Mouse (Mus musculus): ENCODE measurements around the gene 2410137M14Rik. TPM values are rescaled to one million over a fixed set of nuclear protein-coding genes. Genes with fewer than 3 reads are reported as not detected.
A peak's percentile ranks its signal among the peaks of the same experiment; 100 is the strongest.
"Not testable (repeated sequence)": the region's sequence is repeated elsewhere in the genome, so short reads cannot be mapped to it uniquely, and the experiment has no call there.

Gene 2410137M14Rik
- polyA plus RNA-seq (2014; fragmentation: Nextera tagmentation; extraction: Ambion mirVana), result 0.35 TPM in 1 of 2 replicates, not detected in the other

DNA sequence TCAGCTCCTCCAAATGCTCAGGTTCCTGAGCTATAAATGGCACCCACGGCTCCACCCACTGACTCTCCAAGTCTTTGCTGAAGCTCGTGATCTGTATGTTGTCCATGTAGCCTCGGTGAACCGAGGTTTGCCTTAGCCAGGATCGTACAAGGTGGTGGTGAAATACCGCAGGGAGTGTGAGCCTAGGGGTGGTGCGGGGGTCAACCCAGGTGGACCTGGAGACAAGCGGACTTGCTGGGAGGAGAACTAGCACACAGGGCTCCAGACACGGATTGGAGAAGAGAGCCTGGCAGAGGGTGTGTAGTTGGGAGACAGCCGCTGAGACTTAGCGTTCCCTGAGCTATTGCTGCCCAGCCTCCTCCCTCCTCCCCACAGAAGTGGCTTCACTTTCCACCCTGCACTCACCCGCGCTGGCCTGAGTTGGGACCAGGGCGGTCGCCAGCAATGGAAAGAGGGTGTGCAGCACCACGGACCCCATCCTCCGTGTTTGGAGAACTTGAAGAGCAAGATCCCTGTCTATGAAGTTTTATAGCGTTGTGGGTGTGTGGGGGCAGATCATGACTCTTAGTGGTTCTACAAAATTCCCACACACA is at the start of gene 2410137M14Rik:
Gene 2410137M14Rik (minus strand): TSS at position 17 of the 593 bp plus-strand sequence.
- no peak within 1 kb of the TSS for H3K4me2 ChIP-seq (ENCODE audit: low read length)

DNA sequence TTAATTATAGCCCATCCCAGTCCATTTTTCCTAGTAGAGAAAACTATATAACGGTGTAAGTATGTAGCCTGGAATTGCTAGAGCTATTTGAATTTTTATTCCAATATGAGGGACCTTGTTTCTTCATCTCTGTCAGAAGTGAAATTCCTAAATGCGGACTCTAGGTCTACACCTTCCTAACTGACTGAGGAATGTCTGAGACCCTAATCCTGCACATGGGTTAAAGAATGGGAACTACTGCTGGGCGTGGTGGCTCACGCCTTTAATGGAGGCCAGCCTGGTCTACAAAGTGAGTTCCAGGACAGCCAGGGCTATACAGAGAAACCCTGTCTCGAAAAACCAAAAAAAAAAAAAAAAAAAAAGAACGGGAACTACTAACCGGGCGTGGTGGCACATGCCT is 48.1 kb upstream of the 2410137M14Rik start:
- WGBS, result 57% methylated on average over 8 of the region's 8 CpGs
- Histone ChIP-seq H3K27me3 (replicated peaks; ENCODE audit: control insufficient read depth, insufficient read depth, low read length) (no peaks in the 10 kb centered on the region), H3K4me1 (ENCODE audit: control insufficient read depth, insufficient read depth, low read length) (no peaks in the 10 kb centered on the region), H3K9ac (ENCODE audit: low read length) (peak overlapping the region; percentile 59), H3K4me2 (ENCODE audit: low read length) (peak overlapping the region; percentile 47), H3K4me3 (ENCODE audit: low read depth, low read length) (peak overlapping the region; percentile 34), H3K9me3 (replicated peaks; ENCODE audit: control insufficient read depth, low read length) (no peaks in the 10 kb centered on the region), H3K36me3 (ENCODE audit: control insufficient read depth, insufficient read depth, low read length) (no peaks in the 10 kb centered on the region), H3K27ac (ENCODE audit: low read depth, low read length) (peak overlapping the region; percentile 96)
- DNase-seq (ENCODE audit: low spot score) (no peak), ATAC-seq (peak; percentile 11)

More for the DNA sequence above, at the start of gene 2410137M14Rik:
- 18% methylated on average over 18 of the region's 18 CpGs for WGBS
- ATAC-seq (no peak), DNase-seq (ENCODE audit: low spot score) (no peak)
- Histone ChIP-seq H3K4me3 (ENCODE audit: low read depth, low read length) (no peak within 1 kb of the TSS), H3K36me3 (ENCODE audit: control insufficient read depth, insufficient read depth, low read length) (no peaks in the 10 kb centered on the region), H3K27ac (ENCODE audit: low read depth, low read length) (no peak within 1 kb of the TSS), H3K9ac (ENCODE audit: low read length) (no peak within 1 kb of the TSS), H3K27me3 (replicated peaks; ENCODE audit: control insufficient read depth, insufficient read depth, low read length) (no peaks in the 10 kb centered on the region), H3K9me3 (replicated peaks; ENCODE audit: control insufficient read depth, low read length) (no peaks in the 10 kb centered on the region), H3K4me1 (ENCODE audit: control insufficient read depth, insufficient read depth, low read length) (no peaks in the 10 kb centered on the region)

DNA sequence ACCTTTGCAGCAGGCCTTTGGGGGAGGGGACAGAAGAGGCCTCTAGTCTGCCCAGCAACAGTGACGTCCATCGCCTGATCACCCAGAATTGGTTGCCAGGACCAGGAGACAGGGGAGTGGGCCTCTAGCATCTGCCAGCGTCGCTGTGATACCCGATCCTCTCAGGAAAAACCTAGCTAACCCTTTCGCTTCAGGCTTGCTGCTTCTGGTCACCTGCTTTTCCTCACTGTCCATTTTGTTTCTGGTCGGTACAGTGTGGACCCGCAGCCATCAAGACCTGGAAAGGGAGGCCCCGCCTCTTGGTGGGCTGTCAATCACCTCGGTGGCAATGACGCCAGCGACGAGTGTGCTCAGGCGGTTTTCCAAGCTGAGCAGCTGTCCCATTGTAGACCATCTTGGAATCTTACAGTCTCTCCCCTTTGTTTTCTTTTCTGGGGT is 47.7 kb upstream of the 2410137M14Rik start:
- Histone ChIP-seq H3K9me3 (replicated peaks; ENCODE audit: control insufficient read depth, low read length) (no peaks in the 10 kb centered on the region), H3K27me3 (replicated peaks; ENCODE audit: control insufficient read depth, insufficient read depth, low read length) (no peaks in the 10 kb centered on the region), H3K4me1 (ENCODE audit: control insufficient read depth, insufficient read depth, low read length) (no peaks in the 10 kb centered on the region), H3K27ac (ENCODE audit: low read depth, low read length) (peak overlapping the region; percentile 96), H3K4me3 (ENCODE audit: low read depth, low read length) (peak overlapping the region; percentile 34), H3K4me2 (ENCODE audit: low read length) (peak overlapping the region; percentile 47), H3K9ac (ENCODE audit: low read length) (peak overlapping the region; percentile 59), H3K36me3 (ENCODE audit: control insufficient read depth, insufficient read depth, low read length) (no peaks in the 10 kb centered on the region)
- peak; percentile 99 for DNase-seq (ENCODE audit: low spot score)
- ATAC-seq, result peak; percentile 99
- WGBS, result under 1% methylated on average over 14 of the region's 14 CpGs

- ATAC-seq (peak; percentile 30), DNase-seq (ENCODE audit: low spot score) (peak; percentile 27)
- WGBS, result 3% methylated on average over 10 of the region's 10 CpGs
- Histone ChIP-seq H3K9ac (ENCODE audit: low read length) (peak overlapping the region; percentile 59), H3K4me2 (ENCODE audit: low read length) (peak overlapping the region; percentile 47), H3K4me1 (ENCODE audit: control insufficient read depth, insufficient read depth, low read length) (no peaks in the 10 kb centered on the region), H3K27me3 (replicated peaks; ENCODE audit: control insufficient read depth, insufficient read depth, low read length) (no peaks in the 10 kb centered on the region), H3K36me3 (ENCODE audit: control insufficient read depth, insufficient read depth, low read length) (no peaks in the 10 kb centered on the region), H3K27ac (ENCODE audit: low read depth, low read length) (peak overlapping the region; percentile 96), H3K4me3 (ENCODE audit: low read depth, low read length) (peak overlapping the region; percentile 34), H3K9me3 (replicated peaks; ENCODE audit: control insufficient read depth, low read length) (no peaks in the 10 kb centered on the region)
Observed at GRCm38 (mm10) chr17:37028212-37028611, 47.2 kb upstream of the 2410137M14Rik start.

- Histone ChIP-seq H3K9me3 (replicated peaks; ENCODE audit: control insufficient read depth, low read length) (no peaks in the 10 kb centered on the region), H3K27ac (ENCODE audit: low read depth, low read length) (peak overlapping the region; percentile 96; the same call in 1 of the 2 replicates), H3K4me1 (ENCODE audit: control insufficient read depth, insufficient read depth, low read length) (no peaks in the 10 kb centered on the region), H3K36me3 (ENCODE audit: control insufficient read depth, insufficient read depth, low read length) (no peaks in the 10 kb centered on the region), H3K4me2 (ENCODE audit: low read length) (no peak overlapping the region), H3K9ac (ENCODE audit: low read length) (no peak overlapping the region), H3K27me3 (replicated peaks; ENCODE audit: control insufficient read depth, insufficient read depth, low read length) (no peaks in the 10 kb centered on the region), H3K4me3 (ENCODE audit: low read depth, low read length) (no peak overlapping the region)
- DNase-seq (ENCODE audit: low spot score) (no peak), ATAC-seq (no peak)
- WGBS, result 96% methylated on average over 4 of the region's 4 CpGs
Observed at GRCm38 (mm10) chr17:37027486-37027885, 46.4 kb upstream of the 2410137M14Rik start.

- Histone ChIP-seq H3K9ac (ENCODE audit: low read length) (no peak overlapping the region), H3K36me3 (ENCODE audit: control insufficient read depth, insufficient read depth, low read length) (no peaks in the 10 kb centered on the region), H3K4me2 (ENCODE audit: low read length) (no peak overlapping the region), H3K4me3 (ENCODE audit: low read depth, low read length) (no peak overlapping the region), H3K4me1 (ENCODE audit: control insufficient read depth, insufficient read depth, low read length) (no peaks in the 10 kb centered on the region), H3K27me3 (replicated peaks; ENCODE audit: control insufficient read depth, insufficient read depth, low read length) (no peaks in the 10 kb centered on the region), H3K9me3 (replicated peaks; ENCODE audit: control insufficient read depth, low read length) (no peaks in the 10 kb centered on the region), H3K27ac (ENCODE audit: low read depth, low read length) (no peak overlapping the region)
- 66% methylated on average over 2 of the region's 2 CpGs for WGBS
- DNase-seq (ENCODE audit: low spot score) (no peak), ATAC-seq (no peak)
Observed at GRCm38 (mm10) chr17:37026425-37026824, 45.4 kb upstream of the 2410137M14Rik start.

GRCm38 (mm10) chr17:37022628-37023576 is 41.9 kb upstream of the 2410137M14Rik start, which contains the start of gene Mog:
Mog (minus strand) TSS chr17:37023398.
- ATAC-seq (no peak), DNase-seq (ENCODE audit: low spot score) (no peak)
- no peak within 1 kb of the TSS for H3K27ac ChIP-seq (ENCODE audit: low read depth, low read length)
- H3K36me3 ChIP-seq (ENCODE audit: control insufficient read depth, insufficient read depth, low read length), result no peaks in the 10 kb centered on the region
- H3K9me3 ChIP-seq (replicated peaks; ENCODE audit: control insufficient read depth, low read length), result no peaks in the 10 kb centered on the region
- WGBS, result 80% methylated on average over 9 of the region's 9 CpGs
- no peaks in the 10 kb centered on the region for H3K4me1 ChIP-seq (ENCODE audit: control insufficient read depth, insufficient read depth, low read length)
- no peak within 1 kb of the TSS for H3K4me3 ChIP-seq (ENCODE audit: low read depth, low read length)
- H3K27me3 ChIP-seq (replicated peaks; ENCODE audit: control insufficient read depth, insufficient read depth, low read length), result no peaks in the 10 kb centered on the region
- no peak within 1 kb of the TSS for H3K9ac ChIP-seq (ENCODE audit: low read length)
- no peak within 1 kb of the TSS for H3K4me2 ChIP-seq (ENCODE audit: low read length)

- H3K9me3 ChIP-seq (replicated peaks; ENCODE audit: control insufficient read depth, low read length); ATAC-seq; H3K4me2 ChIP-seq (ENCODE audit: low read length); DNase-seq (ENCODE audit: low spot score); H3K4me3 ChIP-seq (ENCODE audit: low read depth, low read length); H3K36me3 ChIP-seq (ENCODE audit: control insufficient read depth, insufficient read depth, low read length); H3K27ac ChIP-seq (ENCODE audit: low read depth, low read length); H3K9ac ChIP-seq (ENCODE audit: low read length); H3K27me3 ChIP-seq (replicated peaks; ENCODE audit: control insufficient read depth, insufficient read depth, low read length); H3K4me1 ChIP-seq (ENCODE audit: control insufficient read depth, insufficient read depth, low read length): not testable (repeated sequence)
- 95% methylated on average over 5 of the region's 5 CpGs for WGBS
Observed at GRCm38 (mm10) chr17:37019242-37019641, 38.2 kb upstream of the 2410137M14Rik start.

Data from forebrain, embryonic 14.5 days (tissue).